Mouse (Mus musculus): Measurements from ENCODE around the gene Eci3.
"Not testable (repeated sequence)": the region's sequence is repeated elsewhere in the genome, so short reads cannot be mapped to it uniquely, and the experiment has no call there.

DNA sequence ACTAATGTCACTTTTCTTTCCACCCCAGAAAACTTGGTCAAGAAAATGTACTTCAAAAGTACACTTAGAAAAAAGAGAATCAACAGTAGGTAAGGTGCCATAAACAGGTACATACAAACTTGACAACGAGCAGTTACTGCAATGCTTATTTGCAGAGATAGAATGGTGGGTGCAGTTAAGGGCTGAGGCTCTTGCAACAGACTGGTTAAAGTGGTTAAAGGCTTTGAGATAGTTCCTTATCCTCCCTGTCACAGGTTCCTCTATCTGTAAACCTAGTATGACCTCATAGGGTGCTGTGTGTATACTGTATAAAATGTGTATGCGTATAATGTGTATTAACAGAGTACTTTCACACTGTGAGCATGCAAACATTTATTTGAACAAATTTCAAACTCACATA, 12.2 kb downstream of the Eci3 start:
- TF ChIP-seq CTCF (IDR thresholded peaks at IDR 0.05; ENCODE audit: borderline replicate concordance, insufficient read depth, low read length); POLR2A (IDR thresholded peaks at IDR 0.05; ENCODE audit: low read depth, low read length): not testable (repeated sequence)

All from embryonic fibroblast, embryonic 13.5 days (primary cell).